Mouse (Mus musculus) embryonic facial prominence, embryonic 11.5 days (tissue): ENCODE data around the gene Cbx2. TPM values are rescaled to one million over a fixed set of nuclear protein-coding genes. Genes with fewer than 3 reads are reported as not detected.

Source experiments
- ATAC-seq: fragments of 200-750 bp; cut with Nextera tagmentation; replicated peaks from 2 replicates; pipeline ENCODE4 v1.8.0; 2017; ENCODE audit warnings: low read depth; ENCODE audit not compliant: insufficient number of reproducible peaks, low FRiP score, low TSS enrichment
- DNase-seq: peaks from one replicate; pipeline ENCODE4 v3.0.0-alpha.2; 2015; ENCODE audit warnings: low spot score
- H3K27ac ChIP-seq: fragments of 300-500 bp; sonication (generic); replicated peaks from 2 replicates; pipeline ENCODE4 v1.5.1; 2014; ENCODE audit warnings: mild to moderate bottlenecking, low read depth, low read length, control low read depth
- H3K27me3 ChIP-seq: fragments of 300-500 bp; sonication (generic); 2 replicates; pipeline ENCODE4 v1.6.1; 2014; ENCODE audit warnings: mild to moderate bottlenecking, low read length, moderate library complexity, mixed read lengths; ENCODE audit not compliant: control insufficient read depth, insufficient read depth
- H3K36me3 ChIP-seq: fragments of 300-500 bp; sonication (generic); replicated peaks from 2 replicates; pipeline ENCODE4 v1.6.1; 2014; ENCODE audit warnings: low read depth, mild to moderate bottlenecking, low read length, moderate library complexity, mixed read lengths; ENCODE audit not compliant: control insufficient read depth, insufficient read depth
- H3K4me1 ChIP-seq: fragments of 300-500 bp; sonication (generic); 2 replicates; pipeline ENCODE4 v1.6.1; 2014; ENCODE audit warnings: low read length, mixed read lengths; ENCODE audit not compliant: control insufficient read depth, insufficient read depth
- H3K4me2 ChIP-seq: fragments of 300-500 bp; sonication (generic); 2 replicates; pipeline ENCODE4 v1.6.1; 2014; ENCODE audit warnings: low read depth, mild to moderate bottlenecking, control low read depth, low read length, moderate library complexity
- H3K4me3 ChIP-seq: fragments of 300-500 bp; sonication (generic); 2 replicates; pipeline ENCODE4 v1.5.1; 2014; ENCODE audit warnings: low read depth, low read length, control low read depth
- H3K9ac ChIP-seq: fragments of 300-500 bp; sonication (generic); replicated peaks from 2 replicates; pipeline ENCODE4 v1.6.1; 2014; ENCODE audit warnings: mild to moderate bottlenecking, control low read depth, low read length
- H3K9me3 ChIP-seq: fragments of 300-500 bp; sonication (generic); replicated peaks from 2 replicates; pipeline ENCODE4 v1.6.1; 2016; ENCODE audit warnings: mild to moderate bottlenecking, low read length, inconsistent platforms, mixed read lengths; ENCODE audit not compliant: control insufficient read depth
- WGBS: fragments of 180-500 bp; shearing (Covaris S2); extraction: QIAGEN DNeasy Blood & Tissue Kit; methylation state at CpG from one replicate; pipeline ENCODE4 v1.1.7; 2014; 5-methylcytosine and 5-hydroxymethylcytosine counted together
- polyA plus RNA-seq: library from polyadenylated mRNA; unstranded; fragments of >200 nt; fragmentation: Nextera tagmentation; extraction: Ambion mirVana; gene quantifications from 2 replicates; pipeline ENCODE4 v1.2.1, GENCODE M21; 2014

Gene Cbx2
- polyA plus RNA-seq, 1 experiment from 2014 or later = 87.1 TPM

DNA sequence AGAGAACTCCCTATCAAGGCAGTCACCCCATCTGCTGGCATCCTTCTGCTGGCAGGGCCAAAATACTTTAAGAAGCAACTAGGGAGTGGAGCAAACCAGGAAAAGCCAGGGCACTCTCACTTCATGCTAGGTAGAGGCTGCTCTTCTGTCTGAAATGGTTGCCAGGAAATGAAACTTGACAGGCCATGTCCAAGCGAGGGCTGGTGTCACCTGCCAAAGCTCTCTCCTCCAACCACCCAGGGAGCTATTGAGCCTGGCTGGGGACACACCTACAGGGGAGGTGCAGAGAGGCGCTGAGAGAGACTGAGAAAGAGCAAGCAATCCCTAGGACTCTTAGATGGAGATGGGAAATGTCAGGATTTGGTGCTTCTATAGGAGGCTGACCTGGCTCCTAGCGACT lies 36.5 kb downstream of the Cbx2 start:
- WGBS = 3% methylated on average over 3 of the region's 3 CpGs
- DNase-seq = no peak
- Histone ChIP-seq H3K36me3 (no peaks in the 10 kb centered on the region), H3K4me3 (no peak overlapping the region), H3K27me3 (peaks cover 56% of the 10 kb centered on the region), H3K9ac (no peak overlapping the region), H3K4me2 (no peak overlapping the region), H3K9me3 (no peaks in the 10 kb centered on the region), H3K4me1 (peaks cover 7% of the 10 kb centered on the region), H3K27ac (no peak overlapping the region)
- no peak for ATAC-seq

DNA sequence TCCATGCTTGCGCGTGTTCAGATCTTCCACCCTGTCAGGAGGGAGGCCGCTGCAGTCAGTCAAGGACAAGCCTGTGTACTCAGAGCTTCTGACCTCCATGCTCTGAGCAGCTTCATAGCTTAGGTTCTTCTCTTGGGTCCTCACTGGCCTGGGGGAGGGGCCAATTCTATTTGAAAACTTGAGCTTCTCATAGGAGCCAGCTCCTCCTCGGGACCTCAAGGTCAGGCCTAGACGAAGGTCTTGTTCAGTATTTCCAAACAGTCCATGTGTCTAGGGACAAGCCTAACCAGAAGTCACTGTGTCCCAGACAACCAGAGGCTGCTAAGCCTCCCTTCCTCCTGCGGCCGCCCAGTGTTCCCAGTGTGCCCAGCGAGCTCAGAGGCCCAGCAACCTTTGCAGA lies 44.1 kb downstream of the Cbx2 start:
- H3K4me1 ChIP-seq = no peaks in the 10 kb centered on the region
- 77% methylated on average over 8 of the region's 8 CpGs for WGBS
- no peaks in the 10 kb centered on the region for H3K9me3 ChIP-seq
- no peak overlapping the region for H3K4me3 ChIP-seq
- no peaks in the 10 kb centered on the region for H3K27me3 ChIP-seq
- H3K27ac ChIP-seq = no peak overlapping the region
- H3K36me3 ChIP-seq = no peaks in the 10 kb centered on the region
- DNase-seq (no peak), ATAC-seq (no peak)
- no peak overlapping the region for H3K4me2 ChIP-seq
- no peak overlapping the region for H3K9ac ChIP-seq

DNA sequence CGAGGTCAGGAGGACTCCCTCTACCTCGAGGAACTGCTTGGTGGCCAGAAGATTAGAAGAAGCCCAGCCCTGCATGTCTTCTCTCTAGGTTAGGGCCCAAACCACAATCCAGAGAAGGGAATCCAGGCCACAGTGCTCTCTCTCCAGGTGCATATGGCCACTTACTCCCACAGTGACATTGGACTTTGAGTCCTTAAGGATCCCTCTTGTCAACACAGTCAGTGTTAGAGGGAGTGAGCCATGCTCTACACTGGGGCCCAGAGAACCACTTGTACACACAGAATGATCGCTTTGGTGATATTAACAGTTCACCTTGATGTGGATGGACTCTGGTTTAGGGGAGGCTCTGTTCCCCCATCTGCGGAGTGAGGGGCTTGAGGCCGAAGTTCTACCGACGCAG lies 49.5 kb downstream of the Cbx2 start:
- no peaks in the 10 kb centered on the region for H3K27me3 ChIP-seq
- DNase-seq (no peak), ATAC-seq (no peak)
- no peaks in the 10 kb centered on the region for H3K4me1 ChIP-seq
- 79% methylated on average over 7 of the region's 7 CpGs for WGBS
- H3K4me2 ChIP-seq = no peak overlapping the region
- no peak overlapping the region for H3K27ac ChIP-seq
- H3K9ac ChIP-seq = no peak overlapping the region
- no peak overlapping the region for H3K4me3 ChIP-seq
- H3K9me3 ChIP-seq = no peaks in the 10 kb centered on the region
- no peaks in the 10 kb centered on the region for H3K36me3 ChIP-seq

DNA sequence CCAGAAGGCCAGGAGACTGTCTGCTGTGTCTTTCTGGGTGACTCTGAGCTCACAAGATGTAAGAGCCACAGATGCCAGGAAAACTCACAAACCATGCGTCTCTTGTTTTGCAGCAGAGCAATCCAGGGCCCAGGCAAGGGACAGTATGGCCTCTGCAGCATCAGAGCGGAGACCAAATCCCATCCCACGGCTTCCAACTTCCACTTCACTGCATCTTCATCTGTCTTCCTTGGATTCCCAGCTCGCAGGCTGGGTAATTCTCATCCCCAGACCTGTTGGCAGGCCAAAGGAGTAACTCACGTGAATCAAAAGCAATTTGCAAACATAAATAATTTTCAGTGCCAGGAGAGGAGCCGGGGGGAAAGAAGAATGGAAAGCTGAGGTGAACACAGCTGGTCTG lies 50.2 kb downstream of the Cbx2 start:
- WGBS = 66% methylated on average over 6 of the region's 6 CpGs

GRCm38 (mm10) chr11:119073876-119074433 lies 51.2 kb downstream of the Cbx2 start:
- Histone ChIP-seq H3K4me3 (no peak overlapping the region), H3K4me1 (peaks cover 4% of the 10 kb centered on the region), H3K4me2 (no peak overlapping the region), H3K27ac (no peak overlapping the region), H3K36me3 (no peaks in the 10 kb centered on the region), H3K27me3 (peaks cover 3% of the 10 kb centered on the region; the same call in 1 of the 2 replicates), H3K9me3 (no peaks in the 10 kb centered on the region), H3K9ac (no peak overlapping the region)
- 59% methylated on average over 6 of the region's 6 CpGs for WGBS
- DNase-seq (no peak), ATAC-seq (no peak; the same call in 1 of the 2 replicates)

More for the DNA sequence above, 50.2 kb downstream of the Cbx2 start:
- no peak overlapping the region; the same call in 1 of the 2 replicates for H3K9ac ChIP-seq
- no peaks in the 10 kb centered on the region for H3K4me1 ChIP-seq
- no peaks in the 10 kb centered on the region for H3K9me3 ChIP-seq
- DNase-seq (no peak), ATAC-seq (no peak)
- H3K4me2 ChIP-seq = no peak overlapping the region
- H3K27ac ChIP-seq = no peak overlapping the region
- H3K36me3 ChIP-seq = no peaks in the 10 kb centered on the region
- no peak overlapping the region for H3K4me3 ChIP-seq
- no peaks in the 10 kb centered on the region for H3K27me3 ChIP-seq

GRCm38 (mm10) chr11:119075805-119076204 lies 53.0 kb downstream of the Cbx2 start:
- H3K9me3 ChIP-seq = no peaks in the 10 kb centered on the region
- H3K27me3 ChIP-seq = peaks cover 18% of the 10 kb centered on the region
- H3K27ac ChIP-seq = no peak overlapping the region
- WGBS = 83% methylated on average over 5 of the region's 5 CpGs
- DNase-seq (no peak), ATAC-seq (no peak)
- H3K4me3 ChIP-seq = no peak overlapping the region
- no peak overlapping the region for H3K9ac ChIP-seq
- no peak overlapping the region for H3K4me2 ChIP-seq
- no peaks in the 10 kb centered on the region for H3K36me3 ChIP-seq
- H3K4me1 ChIP-seq = peaks cover 15% of the 10 kb centered on the region

DNA sequence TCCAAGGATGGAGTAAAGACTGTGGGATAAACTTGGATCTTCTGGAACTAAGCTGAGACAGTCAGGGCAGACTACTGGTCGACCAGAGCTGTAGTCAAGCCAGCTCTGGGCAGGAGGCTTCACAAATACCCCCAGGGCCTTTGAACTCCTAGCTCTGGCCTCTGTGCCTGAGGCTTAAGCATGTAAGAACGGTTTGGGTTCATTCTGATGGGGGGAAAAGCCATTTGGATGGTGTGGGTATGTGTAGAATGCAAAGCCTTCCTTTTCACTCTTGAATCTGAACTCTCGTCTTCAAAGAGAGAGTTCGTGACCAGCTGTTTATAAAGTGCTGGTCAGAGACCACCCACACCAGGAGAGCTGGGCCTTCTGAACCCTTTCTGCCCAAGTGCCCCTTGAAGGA lies 55.0 kb downstream of the Cbx2 start:
- Histone ChIP-seq H3K4me2 (no peak overlapping the region), H3K9me3 (no peaks in the 10 kb centered on the region), H3K27ac (no peak overlapping the region), H3K4me3 (no peak overlapping the region), H3K36me3 (no peaks in the 10 kb centered on the region; the same call in 1 of the 2 replicates), H3K4me1 (peaks cover 31% of the 10 kb centered on the region), H3K9ac (no peak overlapping the region), H3K27me3 (peaks cover 38% of the 10 kb centered on the region)
- WGBS = 77% methylated on average over 4 of the region's 4 CpGs
- ATAC-seq = no peak
- no peak for DNase-seq

GRCm38 (mm10) chr11:119078691-119079444 lies 56.1 kb downstream of the Cbx2 start:
- Histone ChIP-seq H3K9ac (peak overlapping the region; percentile 32), H3K4me3 (no peak overlapping the region), H3K27ac (no peak overlapping the region), H3K4me2 (peak overlapping the region; percentile 13; the same call in 1 of the 2 replicates), H3K27me3 (peaks cover 48% of the 10 kb centered on the region), H3K36me3 (no peaks in the 10 kb centered on the region; the same call in 1 of the 2 replicates), H3K4me1 (peaks cover 42% of the 10 kb centered on the region), H3K9me3 (no peaks in the 10 kb centered on the region)
- DNase-seq (peak; percentile 39), ATAC-seq (peak; percentile 47; the same call in 1 of the 2 replicates)
- 2% methylated on average over 20 of the region's 27 CpGs for WGBS
